Mouse (Mus musculus) heart, postnatal 0 days (tissue): Measurements from ENCODE around the gene Cox6a1. TPM values are rescaled to one million over a fixed set of nuclear protein-coding genes. Genes with fewer than 3 reads are reported as not detected.

Experiments used
- ATAC-seq: fragments of 200-750 bp; cut with Nextera tagmentation; 2 replicates; pipeline ENCODE4 v1.8.0; 2017; ENCODE audit warnings: low read depth, moderate number of reproducible peaks, moderate library complexity; ENCODE audit not compliant: insufficient read depth
- DNase-seq: peaks from one replicate; pipeline ENCODE4 v3.0.0-alpha.2; 2016; ENCODE audit warnings: low spot score
- H3K27ac ChIP-seq: fragments of 300-500 bp; sonication (generic); 2 replicates; pipeline ENCODE4 v1.5.1; 2014; ENCODE audit warnings: low read depth, mild to moderate bottlenecking
- H3K27me3 ChIP-seq: fragments of 300-500 bp; sonication (generic); 2 replicates; pipeline ENCODE4 v1.6.1; 2014; ENCODE audit warnings: low read length, mixed read lengths; ENCODE audit not compliant: control insufficient read depth, insufficient read depth
- H3K36me3 ChIP-seq: fragments of 300-500 bp; sonication (generic); replicated peaks from 2 replicates; pipeline ENCODE4 v1.6.1; 2014; ENCODE audit warnings: low read length, mixed read lengths; ENCODE audit not compliant: control insufficient read depth, insufficient read depth
- H3K4me1 ChIP-seq: fragments of 300-500 bp; sonication (generic); 2 replicates; pipeline ENCODE4 v1.6.1; 2014; ENCODE audit warnings: antibody characterized with exemption; ENCODE audit not compliant: control insufficient read depth, insufficient read depth
- H3K4me2 ChIP-seq: fragments of 300-500 bp; sonication (generic); 2 replicates; pipeline ENCODE4 v1.6.1; 2014; ENCODE audit warnings: low read depth, mild to moderate bottlenecking, low read length, moderate library complexity
- H3K4me3 ChIP-seq: fragments of 300-500 bp; sonication (generic); 2 replicates; pipeline ENCODE4 v1.5.1; 2014; ENCODE audit warnings: low read depth, low read length
- H3K9ac ChIP-seq: fragments of 300-500 bp; sonication (generic); replicated peaks from 2 replicates; pipeline ENCODE4 v1.6.1; 2014; ENCODE audit warnings: low read depth, low read length, mixed read lengths
- H3K9me3 ChIP-seq: fragments of 300-500 bp; sonication (generic); replicated peaks from 2 replicates; pipeline ENCODE4 v1.6.1; 2016; ENCODE audit warnings: low read length; ENCODE audit not compliant: control insufficient read depth
- CTCF ChIP-seq: IDR thresholded peaks from 2 replicates; pipeline ENCODE4 v1.5.1; 2016; ENCODE audit warnings: antibody characterized with exemption, control low read depth, low read depth
- EP300 ChIP-seq: IDR thresholded peaks from 2 replicates; pipeline ENCODE4 v1.6.1; 2016; ENCODE audit warnings: antibody characterized with exemption, low read depth
- WGBS: fragments of 180-500 bp; shearing (Covaris S2); extraction: QIAGEN DNeasy Blood & Tissue Kit; methylation state at CpG from one replicate; pipeline ENCODE4 v1.1.7; 2014; 5-methylcytosine and 5-hydroxymethylcytosine counted together
- polyA plus RNA-seq: library from polyadenylated mRNA; unstranded; fragments of >200 nt; fragmentation: Nextera tagmentation; extraction: Ambion mirVana; gene quantifications from 2 replicates; pipeline ENCODE4 v1.2.1, GENCODE M21; 2015
- total RNA-seq: library from RNA; depleted of rRNA; stranded (reverse); fragments of >200 nt; gene quantifications from 2 replicates; pipeline ENCODE4 v1.2.3, GENCODE M21; 2014; ENCODE audit warnings: low replicate concordance; rRNA removed

Gene Cox6a1
- total and polyA plus RNA-seq, 2 experiments from 2014 or later, result 1,690 to 2,126 TPM

GRCm38 (mm10) chr5:115300035-115300744, 48.6 kb downstream of the Cox6a1 start:
- Histone ChIP-seq H3K36me3 (peaks cover 34% of the 10 kb centered on the region), H3K4me3 (peak overlapping the region; percentile 86), H3K27ac (peak overlapping the region; percentile 82), H3K4me2 (peak overlapping the region; percentile 77), H3K4me1 (0 out of 2 replicates have a peak, but pooled peaks cover 8% of the 10 kb centered on the region), H3K27me3 (no peaks in the 10 kb centered on the region), H3K9me3 (no peaks in the 10 kb centered on the region), H3K9ac (peak overlapping the region; percentile 71)
- peak; percentile 44; the same call in 1 of the 2 replicates for TF ChIP-seq CTCF
- no peak for TF ChIP-seq EP300
- under 1% methylated on average over 45 of the region's 46 CpGs for WGBS
- DNase-seq, result peak; percentile 79
- ATAC-seq, result peak; percentile 8

GRCm38 (mm10) chr5:115296347-115296746, 52.4 kb downstream of the Cox6a1 start:
- no peaks in the 10 kb centered on the region for H3K27me3 ChIP-seq
- TF ChIP-seq CTCF, result no peak
- TF ChIP-seq EP300, result no peak
- peaks cover 58% of the 10 kb centered on the region for H3K36me3 ChIP-seq
- H3K4me3 ChIP-seq, result no peak overlapping the region
- no peak overlapping the region for H3K9ac ChIP-seq
- 77% methylated on average over 10 of the region's 10 CpGs for WGBS
- H3K27ac ChIP-seq, result no peak overlapping the region
- DNase-seq, result no peak
- no peaks in the 10 kb centered on the region for H3K9me3 ChIP-seq
- no peak for ATAC-seq
- H3K4me2 ChIP-seq, result no peak overlapping the region
- H3K4me1 ChIP-seq, result 0 out of 2 replicates have a peak, but pooled peaks cover 4% of the 10 kb centered on the region

Other genes starting within 250 kb of the Cox6a1 start
- 266 and 288 TPM in 2 replicates for gene Acads, start 229.6 kb downstream of the Cox6a1 start, total RNA-seq
- 208 and 211 TPM in 2 replicates for gene Acads, start 229.6 kb downstream of the Cox6a1 start, polyA plus RNA-seq
- 17.0 and 25.9 TPM in 2 replicates for gene Unc119b, start 214.0 kb downstream of the Cox6a1 start, total RNA-seq
- 10.6 and 11.7 TPM in 2 replicates for gene Unc119b, start 214.0 kb downstream of the Cox6a1 start, polyA plus RNA-seq
- 68.4 and 74.8 TPM in 2 replicates for gene Mlec, start 190.8 kb downstream of the Cox6a1 start, total RNA-seq
- gene Mlec, start 190.8 kb downstream of the Cox6a1 start, polyA plus RNA-seq, result 20.4 and 21.1 TPM in 2 replicates
- 0.39 and 4.1 TPM in 2 replicates for gene Cabp1, start 154.6 kb downstream of the Cox6a1 start, total RNA-seq
- gene Cabp1, start 154.6 kb downstream of the Cox6a1 start, polyA plus RNA-seq, result 0.78 and 0.96 TPM in 2 replicates
- 41.1 and 71.6 TPM in 2 replicates for gene Pop5, start 113.1 kb downstream of the Cox6a1 start, total RNA-seq
- 57.9 and 65.9 TPM in 2 replicates for gene Pop5, start 113.1 kb downstream of the Cox6a1 start, polyA plus RNA-seq
- 76.0 and 82.4 TPM in 2 replicates for gene Rnf10, start 76.1 kb downstream of the Cox6a1 start, total RNA-seq
- gene Rnf10, start 76.1 kb downstream of the Cox6a1 start, polyA plus RNA-seq, result 104 and 105 TPM in 2 replicates
- 74.1 and 82.7 TPM in 2 replicates for gene Coq5, start 69.3 kb downstream of the Cox6a1 start, total RNA-seq
- gene Coq5, start 69.3 kb downstream of the Cox6a1 start, polyA plus RNA-seq, result 111 and 116 TPM in 2 replicates
- 164 and 224 TPM in 2 replicates for gene Dynll1, start 48.0 kb downstream of the Cox6a1 start, total RNA-seq
- 615 and 804 TPM in 2 replicates for gene Dynll1, start 48.0 kb downstream of the Cox6a1 start, polyA plus RNA-seq
- 21.3 and 41.1 TPM in 2 replicates for gene Srsf9, start 21.8 kb downstream of the Cox6a1 start, total RNA-seq
- gene Srsf9, start 21.8 kb downstream of the Cox6a1 start, polyA plus RNA-seq, result 62.9 and 67.5 TPM in 2 replicates
- 10.4 and 19.4 TPM in 2 replicates for gene Gatc, start 7.8 kb downstream of the Cox6a1 start, total RNA-seq
- 14.8 and 15.1 TPM in 2 replicates for gene Gatc, start 7.8 kb downstream of the Cox6a1 start, polyA plus RNA-seq
- 13.0 and 27.2 TPM in 2 replicates for gene Triap1, start 7.8 kb downstream of the Cox6a1 start, total RNA-seq
- 39.2 and 42.3 TPM in 2 replicates for gene Triap1, start 7.8 kb downstream of the Cox6a1 start, polyA plus RNA-seq
- 2.5 and 5.6 TPM in 2 replicates for gene Msi1, start 80.6 kb upstream of the Cox6a1 start, total RNA-seq
- gene Msi1, start 80.6 kb upstream of the Cox6a1 start, polyA plus RNA-seq, result 0.99 and 1.1 TPM in 2 replicates
- gene Pla2g1b, start 117.3 kb upstream of the Cox6a1 start, total RNA-seq, result not detected in 2 replicates
- not detected in 2 replicates for gene Pla2g1b, start 117.3 kb upstream of the Cox6a1 start, polyA plus RNA-seq
- gene Sirt4, start 135.7 kb upstream of the Cox6a1 start, total RNA-seq, result 13.8 and 29.0 TPM in 2 replicates
- gene Sirt4, start 135.7 kb upstream of the Cox6a1 start, polyA plus RNA-seq, result 14.5 and 15.4 TPM in 2 replicates
- 66.6 and 68.8 TPM in 2 replicates for gene Pxn, start 157.7 kb upstream of the Cox6a1 start, total RNA-seq
- gene Pxn, start 157.7 kb upstream of the Cox6a1 start, polyA plus RNA-seq, result 19.3 and 19.9 TPM in 2 replicates
- gene Rplp0, start 210.5 kb upstream of the Cox6a1 start, total RNA-seq, result 2,397 and 2,522 TPM in 2 replicates
- gene Rplp0, start 210.5 kb upstream of the Cox6a1 start, polyA plus RNA-seq, result 877 and 933 TPM in 2 replicates
- gene Gcn1l1, start 216.3 kb upstream of the Cox6a1 start, total RNA-seq, result 38.3 and 42.8 TPM in 2 replicates
- gene Gcn1l1, start 216.3 kb upstream of the Cox6a1 start, polyA plus RNA-seq, result 12.9 and 13.6 TPM in 2 replicates